Mouse (Mus musculus): ENCODE data around the gene Pou2f1. TPM values are rescaled to one million over a fixed set of nuclear protein-coding genes. Genes with fewer than 3 reads are reported as not detected.

The Pou2f1 gene
- polyA plus RNA-seq, 1 experiment from 2014 or later, result 14.7 TPM

DNA sequence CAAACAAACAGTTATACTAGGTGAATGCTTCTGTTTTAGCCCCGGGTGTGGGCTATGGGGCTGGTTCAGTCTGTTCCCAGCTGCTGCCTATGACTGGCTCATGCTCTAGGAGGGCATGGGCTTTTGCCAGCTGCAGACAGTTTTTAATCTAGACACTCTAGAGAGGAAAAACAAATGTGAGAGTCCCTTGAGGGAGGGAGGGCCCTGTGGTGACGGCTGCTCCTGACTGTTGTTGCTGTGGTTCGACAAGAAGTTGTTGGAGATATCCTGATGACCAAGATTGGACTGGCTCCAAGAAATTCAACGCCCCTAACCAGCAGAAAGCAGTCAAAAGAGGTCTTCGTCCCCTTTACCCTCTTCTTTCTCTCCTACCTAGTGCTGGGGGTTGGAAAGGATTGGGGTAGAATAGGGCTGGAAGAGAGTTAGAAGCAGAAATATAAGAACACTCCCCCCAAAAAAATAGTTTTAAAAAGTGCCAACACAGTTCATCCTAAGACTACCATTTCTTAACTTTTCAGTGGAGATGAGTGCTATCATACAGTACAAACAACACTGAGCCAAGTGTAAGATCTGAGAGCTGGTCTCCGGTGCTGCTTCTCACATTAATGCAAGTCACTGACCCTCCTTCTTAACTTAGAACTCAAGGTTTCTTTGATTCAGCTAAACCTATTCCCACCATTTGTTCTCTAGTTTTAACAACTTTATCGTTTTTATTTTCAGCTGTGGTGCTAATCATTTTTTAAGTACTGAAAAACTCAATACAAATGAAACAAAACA is 25.6 kb downstream of the Pou2f1 start:
- Histone ChIP-seq H3K4me1 (peaks cover 5% of the 10 kb centered on the region), H3K27me3 (replicated peaks) (no peaks in the 10 kb centered on the region), H3K4me3 (replicated peaks) (no peak overlapping the region), H3K4me2 (no peak overlapping the region), H3K9me3 (replicated peaks) (no peaks in the 10 kb centered on the region), H3K9ac (replicated peaks) (no peak overlapping the region), H3K27ac (replicated peaks) (no peak overlapping the region), H3K36me3 (no peaks in the 10 kb centered on the region)
- WGBS, result 56% methylated on average over 7 of the region's 7 CpGs
- no peak for ATAC-seq (ENCODE audit: low FRiP score)

- no peaks in the 10 kb centered on the region for H3K9me3 ChIP-seq (replicated peaks)
- peaks cover 7% of the 10 kb centered on the region; the same call in 1 of the 2 replicates for H3K4me1 ChIP-seq
- H3K36me3 ChIP-seq, result peaks cover 2% of the 10 kb centered on the region; the same call in 1 of the 2 replicates
- no peak overlapping the region for H3K27ac ChIP-seq (replicated peaks)
- H3K4me3 ChIP-seq (replicated peaks), result no peak overlapping the region
- WGBS, result 97% methylated on average over 3 of the region's 3 CpGs
- H3K4me2 ChIP-seq, result no peak overlapping the region
- H3K9ac ChIP-seq (replicated peaks), result no peak overlapping the region
- ATAC-seq (ENCODE audit: low FRiP score), result no peak
- no peaks in the 10 kb centered on the region for H3K27me3 ChIP-seq (replicated peaks)
These were observed 33.3 kb downstream of the Pou2f1 start for GRCm38 (mm10) chr1:165969001-165969690.

GRCm38 (mm10) chr1:165967027-165967654 is 35.3 kb downstream of the Pou2f1 start:
- H3K9ac ChIP-seq (replicated peaks), result no peak overlapping the region
- no peaks in the 10 kb centered on the region for H3K27me3 ChIP-seq (replicated peaks)
- H3K4me1 ChIP-seq, result peaks cover 7% of the 10 kb centered on the region; the same call in 1 of the 2 replicates
- no peak overlapping the region for H3K27ac ChIP-seq (replicated peaks)
- no peak overlapping the region for H3K4me2 ChIP-seq
- peaks cover 2% of the 10 kb centered on the region; the same call in 1 of the 2 replicates for H3K36me3 ChIP-seq
- WGBS, result 43% methylated on average over 4 of the region's 4 CpGs
- no peak overlapping the region for H3K4me3 ChIP-seq (replicated peaks)
- no peak for ATAC-seq (ENCODE audit: low FRiP score)
- no peaks in the 10 kb centered on the region for H3K9me3 ChIP-seq (replicated peaks)

DNA sequence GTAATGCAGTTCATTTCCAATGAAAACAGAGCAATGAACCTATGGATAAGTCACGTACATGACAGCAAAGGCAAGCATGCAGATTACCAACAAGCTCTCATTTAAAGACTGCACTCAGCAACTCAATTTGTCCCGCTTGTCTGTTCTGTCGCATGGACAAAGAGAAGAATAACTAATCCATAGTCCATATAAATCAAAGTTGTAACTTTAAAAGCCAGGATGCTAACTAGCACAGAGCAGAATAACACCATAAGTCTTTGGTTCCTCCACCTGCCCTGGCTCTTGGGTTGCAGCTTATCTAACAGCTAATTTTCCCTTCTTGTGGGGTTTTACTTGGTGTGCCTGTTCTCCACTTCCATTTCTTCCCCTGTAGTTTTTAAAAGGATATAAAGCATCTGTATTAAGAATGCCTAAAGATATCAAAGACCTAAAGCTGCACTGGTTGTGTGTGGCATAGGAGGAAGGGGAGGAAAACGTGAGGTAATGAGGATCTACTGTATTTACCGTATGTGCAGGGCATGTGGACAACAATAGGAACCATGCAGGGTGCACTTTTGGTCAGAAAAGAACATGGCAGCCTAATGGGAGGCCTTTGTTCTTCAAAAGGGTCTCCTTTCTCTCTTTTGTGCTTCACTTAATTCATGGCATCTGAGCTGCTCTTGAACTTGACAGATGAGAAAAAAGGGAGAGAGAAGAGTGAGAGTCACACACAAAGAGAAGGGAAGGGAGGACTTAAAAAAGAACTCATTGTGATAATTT is 36.1 kb downstream of the Pou2f1 start:
- no peaks in the 10 kb centered on the region for H3K9me3 ChIP-seq (replicated peaks)
- peaks cover 2% of the 10 kb centered on the region; the same call in 1 of the 2 replicates for H3K36me3 ChIP-seq
- H3K4me1 ChIP-seq, result peaks cover 7% of the 10 kb centered on the region; the same call in 1 of the 2 replicates
- no peak overlapping the region for H3K9ac ChIP-seq (replicated peaks)
- no peak overlapping the region for H3K27ac ChIP-seq (replicated peaks)
- no peak overlapping the region for H3K4me2 ChIP-seq
- 22% methylated on average over 5 of the region's 5 CpGs for WGBS
- H3K4me3 ChIP-seq (replicated peaks), result no peak overlapping the region
- no peak for ATAC-seq (ENCODE audit: low FRiP score)
- no peaks in the 10 kb centered on the region for H3K27me3 ChIP-seq (replicated peaks)

DNA sequence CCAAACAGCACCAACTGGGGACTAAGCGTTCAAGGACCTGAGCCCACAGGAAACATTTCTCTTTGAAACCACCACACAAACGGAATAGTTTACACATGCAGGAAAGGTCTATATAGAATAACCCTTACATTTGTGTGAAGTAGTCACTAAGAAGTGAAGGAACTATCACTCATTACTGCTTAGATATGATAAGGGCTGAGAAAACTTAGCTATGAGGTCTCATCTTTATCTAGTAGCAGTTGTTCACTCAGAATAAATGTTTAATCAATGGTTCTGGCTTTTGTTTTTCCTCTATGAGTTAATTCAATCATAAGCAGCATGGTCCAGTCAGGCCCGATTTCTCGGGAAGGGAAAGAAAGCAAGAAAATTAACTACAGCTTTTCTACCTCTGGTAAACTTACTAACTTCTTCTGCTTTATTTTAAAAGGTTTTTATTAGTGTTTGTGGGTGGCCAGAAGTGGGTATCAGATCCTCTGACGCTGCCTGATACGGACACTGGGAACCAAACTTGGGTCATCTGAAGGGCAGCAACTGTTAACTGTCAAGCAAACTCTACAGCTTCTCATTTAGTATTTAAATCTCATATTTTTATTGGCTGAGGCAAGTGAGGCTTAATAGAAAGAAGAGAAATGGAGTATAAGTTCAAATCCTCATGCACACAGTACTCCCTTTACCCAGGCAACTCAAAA is 40.7 kb downstream of the Pou2f1 start:
- Histone ChIP-seq H3K27ac (replicated peaks) (no peak overlapping the region), H3K9me3 (replicated peaks) (no peaks in the 10 kb centered on the region), H3K36me3 (no peaks in the 10 kb centered on the region), H3K4me1 (peaks cover 7% of the 10 kb centered on the region; the same call in 1 of the 2 replicates), H3K27me3 (replicated peaks) (no peaks in the 10 kb centered on the region), H3K4me3 (replicated peaks) (no peak overlapping the region), H3K4me2 (no peak overlapping the region), H3K9ac (replicated peaks) (no peak overlapping the region)
- 85% methylated on average over 6 of the region's 6 CpGs for WGBS
- ATAC-seq (ENCODE audit: low FRiP score), result no peak

- H3K9me3 ChIP-seq (replicated peaks), result no peaks in the 10 kb centered on the region
- H3K4me2 ChIP-seq, result no peak overlapping the region
- H3K27ac ChIP-seq (replicated peaks), result no peak overlapping the region
- no peaks in the 10 kb centered on the region for H3K27me3 ChIP-seq (replicated peaks)
- ATAC-seq (ENCODE audit: low FRiP score), result no peak
- no peak overlapping the region for H3K4me3 ChIP-seq (replicated peaks)
- 0 out of 2 replicates have a peak, but pooled peaks cover 2% of the 10 kb centered on the region for H3K4me1 ChIP-seq
- no peak overlapping the region for H3K9ac ChIP-seq (replicated peaks)
- H3K36me3 ChIP-seq, result no peaks in the 10 kb centered on the region
These were observed 44.3 kb downstream of the Pou2f1 start for GRCm38 (mm10) chr1:165958159-165958558.

DNA sequence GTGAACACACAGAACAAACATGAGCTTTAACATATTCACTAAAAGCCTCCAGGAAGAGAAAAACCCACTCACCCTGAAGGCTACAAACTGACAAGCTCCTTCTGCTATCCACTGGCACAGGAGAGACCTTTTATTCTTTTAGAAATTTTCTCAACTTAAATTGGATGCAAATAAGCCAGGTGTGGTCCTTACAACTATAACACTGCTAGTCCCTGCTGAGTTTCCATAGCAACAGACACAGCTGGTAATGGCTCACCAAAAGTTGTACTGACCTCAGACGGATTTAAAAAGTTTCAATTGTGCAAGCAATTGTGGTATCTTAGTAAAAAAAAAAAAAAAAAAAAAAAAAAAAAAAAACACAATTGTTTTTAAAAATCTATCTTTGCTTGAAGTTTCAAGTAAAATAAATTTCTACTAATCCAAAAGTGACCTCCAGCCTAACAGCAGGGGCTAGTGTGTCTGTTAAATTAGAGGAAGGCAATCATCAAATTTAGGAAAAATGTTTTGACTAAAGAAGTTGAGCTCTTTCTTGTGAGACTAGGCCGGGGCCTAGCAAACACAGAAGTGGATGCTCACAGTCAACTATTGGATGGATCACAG is 54.2 kb downstream of the Pou2f1 start:
- H3K27me3 ChIP-seq (replicated peaks), result no peaks in the 10 kb centered on the region

GRCm38 (mm10) chr1:165943270-165943669 is 59.2 kb downstream of the Pou2f1 start:
- Histone ChIP-seq H3K4me1 (no peaks in the 10 kb centered on the region), H3K27me3 (replicated peaks) (no peaks in the 10 kb centered on the region), H3K36me3 (no peaks in the 10 kb centered on the region), H3K9me3 (replicated peaks) (no peaks in the 10 kb centered on the region), H3K4me2 (no peak overlapping the region), H3K27ac (replicated peaks) (no peak overlapping the region), H3K4me3 (replicated peaks) (no peak overlapping the region), H3K9ac (replicated peaks) (no peak overlapping the region)
- 93% methylated on average over 1 of the region's 1 CpGs for WGBS
- no peak for ATAC-seq (ENCODE audit: low FRiP score)

More for the DNA sequence above, 54.2 kb downstream of the Pou2f1 start:
- no peak for ATAC-seq (ENCODE audit: low FRiP score)
- WGBS, result 47% methylated on average over 2 of the region's 2 CpGs
- Histone ChIP-seq H3K9ac (replicated peaks) (no peak overlapping the region), H3K4me1 (no peaks in the 10 kb centered on the region), H3K27ac (replicated peaks) (no peak overlapping the region), H3K4me3 (replicated peaks) (no peak overlapping the region), H3K4me2 (no peak overlapping the region), H3K36me3 (no peaks in the 10 kb centered on the region), H3K9me3 (replicated peaks) (no peaks in the 10 kb centered on the region)

- H3K4me3 ChIP-seq (replicated peaks), result no peak overlapping the region
- no peak overlapping the region for H3K9ac ChIP-seq (replicated peaks)
- peak overlapping the region; percentile 76 for H3K27ac ChIP-seq (replicated peaks)
- peak overlapping the region; percentile 36; the same call in 1 of the 2 replicates for H3K4me2 ChIP-seq
- no peak for ATAC-seq (ENCODE audit: low FRiP score)
- H3K36me3 ChIP-seq, result no peaks in the 10 kb centered on the region
- WGBS, result 32% methylated on average over 2 of the region's 2 CpGs
- no peaks in the 10 kb centered on the region for H3K9me3 ChIP-seq (replicated peaks)
- H3K27me3 ChIP-seq (replicated peaks), result no peaks in the 10 kb centered on the region
- H3K4me1 ChIP-seq, result peaks cover 17% of the 10 kb centered on the region
These were observed 67.0 kb downstream of the Pou2f1 start for GRCm38 (mm10) chr1:165935466-165935818.

DNA sequence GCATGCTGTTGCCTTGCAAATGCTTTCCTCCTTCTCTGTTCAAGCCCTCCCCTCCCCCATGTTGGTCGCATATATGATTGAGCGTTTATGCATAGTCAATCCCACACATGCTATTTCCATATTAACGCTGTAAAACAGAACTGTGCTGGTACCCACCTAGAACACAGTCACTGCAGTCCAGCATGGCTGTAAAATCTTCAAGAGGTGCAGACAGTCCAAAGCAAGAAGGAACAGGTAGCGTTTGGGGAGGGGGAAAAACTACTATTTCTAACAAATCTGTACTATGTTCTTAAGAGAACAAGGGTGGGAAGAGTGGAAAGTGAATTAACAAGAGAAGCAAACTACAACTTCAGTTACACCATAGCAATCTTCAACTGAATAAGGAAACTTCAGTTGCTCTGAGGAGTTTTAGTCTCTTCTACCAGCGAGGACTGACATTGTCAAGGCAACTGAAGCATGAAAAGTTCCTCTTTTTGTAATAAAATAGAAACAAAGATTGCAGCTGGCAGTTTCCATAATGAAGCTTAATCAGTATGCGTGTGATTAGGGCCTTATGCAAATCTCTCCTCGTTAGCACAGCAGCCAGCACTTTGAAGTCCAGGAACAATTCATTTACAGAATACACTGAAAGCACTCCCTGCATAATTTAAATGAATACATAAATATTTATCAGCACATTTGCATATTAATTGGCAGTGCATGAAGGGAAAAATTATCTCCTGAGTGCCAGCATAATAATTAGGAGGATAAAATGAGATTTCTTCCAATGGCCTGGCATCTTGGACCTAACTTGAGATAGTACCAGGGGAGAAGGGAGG is 67.6 kb downstream of the Pou2f1 start:
- Histone ChIP-seq H3K9ac (replicated peaks) (no peak overlapping the region), H3K9me3 (replicated peaks) (no peaks in the 10 kb centered on the region), H3K27me3 (replicated peaks) (no peaks in the 10 kb centered on the region), H3K36me3 (no peaks in the 10 kb centered on the region), H3K27ac (replicated peaks) (peak overlapping the region; percentile 76), H3K4me3 (replicated peaks) (peak overlapping the region; percentile 24), H3K4me1 (peaks cover 17% of the 10 kb centered on the region), H3K4me2 (peak overlapping the region; percentile 36)
- WGBS, result 18% methylated on average over 7 of the region's 7 CpGs
- peak; percentile 91 for ATAC-seq (ENCODE audit: low FRiP score)
